Mouse (Mus musculus) forebrain, embryonic 14.5 days (tissue): ENCODE data around the gene 4930467E23Rik. TPM values are rescaled to one million over a fixed set of nuclear protein-coding genes. Genes with fewer than 3 reads are reported as not detected.
"Not testable (repeated sequence)": the region's sequence is repeated elsewhere in the genome, so short reads cannot be mapped to it uniquely, and the experiment has no call there.

Experiments used
- ATAC-seq: fragments of 200-750 bp; cut with Nextera tagmentation; 2 replicates; pipeline ENCODE4 v1.8.0; 2017; ENCODE audit warnings: mild to moderate bottlenecking, moderate library complexity
- DNase-seq: peaks from one replicate; pipeline ENCODE4 v3.0.0-alpha.2; 2015; ENCODE audit warnings: low spot score
- H3K27ac ChIP-seq: fragments of 300-500 bp; sonication (generic); 2 replicates; pipeline ENCODE4 v1.5.1; 2014; ENCODE audit warnings: low read depth, mild to moderate bottlenecking, control low read depth, low read length, moderate library complexity
- H3K27me3 ChIP-seq: fragments of 300-500 bp; sonication (generic); replicated peaks from 2 replicates; pipeline ENCODE4 v1.6.1; 2014; ENCODE audit warnings: low read length, control low read depth, mixed read lengths; ENCODE audit not compliant: control insufficient read depth, insufficient read depth
- H3K36me3 ChIP-seq: fragments of 300-500 bp; sonication (generic); 2 replicates; pipeline ENCODE4 v1.6.1; 2014; ENCODE audit warnings: low read length, control low read depth; ENCODE audit not compliant: control insufficient read depth, insufficient read depth
- H3K4me1 ChIP-seq: fragments of 300-500 bp; sonication (generic); 2 replicates; pipeline ENCODE4 v1.6.1; 2014; ENCODE audit warnings: antibody characterized with exemption, low read length, control low read depth; ENCODE audit not compliant: control insufficient read depth, insufficient read depth
- H3K4me2 ChIP-seq: fragments of 300-500 bp; sonication (generic); 2 replicates; pipeline ENCODE4 v1.6.1; 2014; ENCODE audit warnings: mild to moderate bottlenecking, control low read depth, low read length
- H3K4me3 ChIP-seq: fragments of 300-500 bp; sonication (generic); 2 replicates; pipeline ENCODE4 v1.5.1; 2014; ENCODE audit warnings: low read depth, low read length, control low read depth
- H3K9ac ChIP-seq: fragments of 300-500 bp; sonication (generic); 2 replicates; pipeline ENCODE4 v1.6.1; 2014; ENCODE audit warnings: mild to moderate bottlenecking, low read length, control low read depth, moderate library complexity
- H3K9me3 ChIP-seq: fragments of 300-500 bp; sonication (generic); replicated peaks from 2 replicates; pipeline ENCODE4 v1.6.1; 2016; ENCODE audit warnings: low read length, control low read depth, mixed read lengths; ENCODE audit not compliant: control insufficient read depth
- WGBS: fragments of 180-500 bp; shearing (Covaris S2); extraction: QIAGEN DNeasy Blood & Tissue Kit; methylation state at CpG from one replicate; pipeline ENCODE4 v1.1.7; 2014; 5-methylcytosine and 5-hydroxymethylcytosine counted together
- polyA plus RNA-seq: library from polyadenylated mRNA; unstranded; fragments of >200 nt; fragmentation: Nextera tagmentation; extraction: Ambion mirVana; gene quantifications from 2 replicates; pipeline ENCODE4 v1.2.1, GENCODE M21; 2014

4930467E23Rik gene
- polyA plus RNA-seq, result not detected in 2 replicates

GRCm38 (mm10) chr8:19729276-19729675 lies at the start of gene 4930467E23Rik:
Gene 4930467E23Rik, plus strand, starts transcription at chr8:19729576.
- not testable (repeated sequence) for ATAC-seq, H3K4me3 ChIP-seq, H3K36me3 ChIP-seq, H3K27me3 ChIP-seq, H3K9me3 ChIP-seq, H3K4me2 ChIP-seq, DNase-seq, H3K4me1 ChIP-seq, H3K27ac ChIP-seq, H3K9ac ChIP-seq
- WGBS, result no CpG with 5 or more reads among the region's 2 CpGs

GRCm38 (mm10) chr8:19682311-19682710 lies 47.1 kb upstream of the 4930467E23Rik start:
- not testable (repeated sequence) for H3K4me1 ChIP-seq, H3K9me3 ChIP-seq, H3K36me3 ChIP-seq, H3K27ac ChIP-seq, H3K9ac ChIP-seq, H3K27me3 ChIP-seq, ATAC-seq, DNase-seq, H3K4me3 ChIP-seq, H3K4me2 ChIP-seq
- 100% methylated on average over 1 of the region's 3 CpGs for WGBS

- not testable (repeated sequence) for H3K27ac ChIP-seq, H3K4me1 ChIP-seq, H3K27me3 ChIP-seq, ATAC-seq, H3K9ac ChIP-seq, H3K4me2 ChIP-seq, DNase-seq, H3K9me3 ChIP-seq, H3K4me3 ChIP-seq, H3K36me3 ChIP-seq
- WGBS, result 83% methylated on average over 3 of the region's 3 CpGs
Measured at GRCm38 (mm10) chr8:19685476-19685875, 43.9 kb upstream of the 4930467E23Rik start.

- H3K4me2 ChIP-seq, H3K4me1 ChIP-seq, H3K9ac ChIP-seq, ATAC-seq, H3K27me3 ChIP-seq, DNase-seq, H3K36me3 ChIP-seq, H3K4me3 ChIP-seq, H3K9me3 ChIP-seq, H3K27ac ChIP-seq: not testable (repeated sequence)
- WGBS, result 82% methylated on average over 6 of the region's 6 CpGs
Measured at GRCm38 (mm10) chr8:19688802-19689525, 40.4 kb upstream of the 4930467E23Rik start.

- 89% methylated on average over 1 of the region's 1 CpGs for WGBS
Measured at GRCm38 (mm10) chr8:19689745-19690144, 39.6 kb upstream of the 4930467E23Rik start.

GRCm38 (mm10) chr8:19691421-19691820 lies 38.0 kb upstream of the 4930467E23Rik start:
- not testable (repeated sequence) for H3K4me1 ChIP-seq, H3K4me2 ChIP-seq, H3K27me3 ChIP-seq, DNase-seq, H3K27ac ChIP-seq, H3K9ac ChIP-seq, ATAC-seq, H3K36me3 ChIP-seq, H3K9me3 ChIP-seq, H3K4me3 ChIP-seq
- 85% methylated on average over 6 of the region's 6 CpGs for whole genome bisulfite sequencing

More at GRCm38 (mm10) chr8:19689745-19690144, 39.6 kb upstream of the 4930467E23Rik start:
- not testable (repeated sequence) for ATAC-seq, H3K36me3 ChIP-seq, H3K4me3 ChIP-seq, H3K27me3 ChIP-seq, DNase-seq, H3K9ac ChIP-seq, H3K27ac ChIP-seq, H3K9me3 ChIP-seq, H3K4me2 ChIP-seq, H3K4me1 ChIP-seq

- not testable (repeated sequence) for H3K4me1 ChIP-seq, ATAC-seq, H3K4me2 ChIP-seq, H3K27me3 ChIP-seq, H3K27ac ChIP-seq, H3K36me3 ChIP-seq, H3K9ac ChIP-seq, H3K9me3 ChIP-seq, DNase-seq, H3K4me3 ChIP-seq
- 85% methylated on average over 10 of the region's 11 CpGs for WGBS
Measured at GRCm38 (mm10) chr8:19697497-19698077, 31.8 kb upstream of the 4930467E23Rik start.

- not testable (repeated sequence) for H3K27me3 ChIP-seq, ATAC-seq, H3K4me3 ChIP-seq, H3K36me3 ChIP-seq, DNase-seq, H3K9me3 ChIP-seq, H3K4me2 ChIP-seq, H3K4me1 ChIP-seq, H3K9ac ChIP-seq, H3K27ac ChIP-seq
- 75% methylated on average over 6 of the region's 6 CpGs for WGBS
Measured at GRCm38 (mm10) chr8:19698123-19698522, 31.3 kb upstream of the 4930467E23Rik start.

GRCm38 (mm10) chr8:19698722-19699121 lies 30.7 kb upstream of the 4930467E23Rik start:
- not testable (repeated sequence) for H3K27ac ChIP-seq, H3K9me3 ChIP-seq, H3K9ac ChIP-seq, H3K4me1 ChIP-seq, ATAC-seq, H3K36me3 ChIP-seq, DNase-seq, H3K4me2 ChIP-seq, H3K4me3 ChIP-seq, H3K27me3 ChIP-seq
- 81% methylated on average over 4 of the region's 4 CpGs for WGBS
